Mouse (Mus musculus) liver, adult 2 months (tissue): ENCODE measurements at regions not wholly inside any gene's neighbourhood (a gene's known extent, or its start where the extent isn't known, plus 50 kb on each side); places are given as distances from the start of the nearest gene placed in this dataset.
A peak's percentile ranks its signal among the peaks of the same experiment; 100 is the strongest.

Experiments
- DNase-seq: peaks from one replicate; pipeline ENCODE4 v3.0.0-alpha.2; 2011; ENCODE audit warnings: low read depth, low spot score; ENCODE audit errors: extremely low read depth
- H3K27ac ChIP-seq: fragments of 200-500 bp; replicated peaks from 2 replicates; pipeline ENCODE4 v1.5.1; 2012; ENCODE audit warnings: low read depth, mild to moderate bottlenecking, control low read depth, inconsistent platforms, low read length; ENCODE audit not compliant: insufficient read depth
- H3K27me3 ChIP-seq: fragments of 200-500 bp; 2 replicates; pipeline ENCODE4 v1.6.1; 2012; ENCODE audit warnings: mild to moderate bottlenecking, moderate library complexity, low read length, inconsistent platforms; ENCODE audit not compliant: control insufficient read depth, insufficient read depth
- H3K36me3 ChIP-seq: fragments of 200-500 bp; 2 replicates; pipeline ENCODE4 v1.6.1; 2012; ENCODE audit warnings: low read length, inconsistent platforms; ENCODE audit not compliant: control insufficient read depth, insufficient read depth
- H3K4me1 ChIP-seq: fragments of 200-500 bp; 2 replicates; pipeline ENCODE4 v1.6.1; 2011; ENCODE audit warnings: low read length; ENCODE audit not compliant: control insufficient read depth, insufficient read depth
- H3K4me3 ChIP-seq: fragments of 200-500 bp; 2 replicates; pipeline ENCODE4 v1.5.1; 2011; ENCODE audit warnings: low read depth, mild to moderate bottlenecking, control low read depth, low read length, moderate library complexity; ENCODE audit not compliant: insufficient read depth
- H3K79me2 ChIP-seq: fragments of 200-500 bp; 2 replicates; pipeline ENCODE4 v1.6.1; 2012; ENCODE audit warnings: inconsistent platforms, mild to moderate bottlenecking, low read length, moderate library complexity; ENCODE audit not compliant: control insufficient read depth, insufficient read depth
- H3K9ac ChIP-seq: fragments of 200-500 bp; 2 replicates; pipeline ENCODE4 v1.6.1; 2012; ENCODE audit warnings: low read depth, mild to moderate bottlenecking, control low read depth, inconsistent platforms, low read length
- CTCF ChIP-seq: fragments of 200-500 bp; IDR thresholded peaks from 2 replicates; pipeline ENCODE4 v1.5.1; 2011; ENCODE audit warnings: low read depth, low read length, control low read depth
- POLR2A ChIP-seq: fragments of 200-500 bp; IDR thresholded peaks from 2 replicates; pipeline ENCODE4 v1.6.1; 2011; ENCODE audit warnings: low read length, control low read depth; ENCODE audit not compliant: insufficient read depth; ENCODE audit errors: extremely low read depth
- WGBS: fragments of 180-500 bp; shearing (Covaris S2); methylation state at CpG from one replicate; pipeline ENCODE4 v1.1.7; 2018; 5-methylcytosine and 5-hydroxymethylcytosine counted together

DNA sequence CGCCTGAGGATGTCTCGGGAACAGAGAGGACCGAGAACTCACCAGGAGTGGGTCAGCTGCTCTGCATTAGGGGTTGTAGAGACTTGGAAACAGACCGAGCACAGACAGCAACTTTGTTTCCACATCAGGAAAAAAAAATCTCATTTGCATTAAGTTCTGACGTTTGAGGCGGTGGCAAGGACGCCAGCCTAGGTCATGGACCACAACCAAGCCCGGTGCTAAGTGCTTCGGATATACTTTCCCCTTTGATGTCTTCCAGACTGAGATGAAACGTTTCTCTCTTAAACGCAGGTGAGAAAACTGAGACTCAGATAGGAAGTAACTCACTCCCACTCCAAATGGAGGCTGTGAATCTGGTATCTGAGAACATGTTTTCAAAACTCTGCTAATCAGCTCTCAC, 169.9 kb downstream of the Fam43a start:
- H3K27me3 ChIP-seq, result no peaks in the 10 kb centered on the region
- no peak overlapping the region for H3K9ac ChIP-seq
- no peak for DNase-seq
- peaks cover 9% of the 10 kb centered on the region; the same call in 1 of the 2 replicates for H3K4me1 ChIP-seq
- no peaks in the 10 kb centered on the region for H3K79me2 ChIP-seq
- H3K36me3 ChIP-seq, result no peaks in the 10 kb centered on the region
- TF ChIP-seq POLR2A (no peak), CTCF (no peak)
- H3K27ac ChIP-seq, result no peak overlapping the region
- 36% methylated on average over 11 of the region's 11 CpGs for WGBS
- H3K4me3 ChIP-seq, result no peak overlapping the region

DNA sequence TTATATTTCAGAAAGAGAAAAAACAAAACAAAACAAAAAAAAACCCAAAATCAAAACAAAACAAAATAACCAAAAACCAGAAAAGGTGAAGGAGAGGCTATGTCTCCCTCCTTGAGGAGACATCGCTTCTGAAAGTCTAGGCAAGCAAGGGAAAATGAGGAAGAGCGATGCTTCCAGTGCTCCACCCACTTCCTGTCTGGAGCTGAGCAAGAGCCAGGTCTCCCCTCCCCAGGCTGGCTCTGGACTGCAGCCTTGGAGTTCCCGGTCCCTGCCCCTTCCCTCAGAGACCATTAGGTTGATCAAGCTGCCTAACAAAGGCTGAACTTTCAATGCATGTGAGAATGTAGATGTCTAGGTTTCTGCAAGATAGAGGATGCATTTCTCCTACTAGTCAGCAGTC, 173.3 kb downstream of the Fam43a start:
- Histone ChIP-seq H3K79me2 (no peaks in the 10 kb centered on the region), H3K4me1 (peaks cover 15% of the 10 kb centered on the region), H3K9ac (no peak overlapping the region), H3K4me3 (no peak overlapping the region), H3K36me3 (no peaks in the 10 kb centered on the region), H3K27me3 (no peaks in the 10 kb centered on the region), H3K27ac (no peak overlapping the region)
- DNase-seq, result no peak
- 75% methylated on average over 3 of the region's 3 CpGs for WGBS
- no peak for TF ChIP-seq POLR2A
- TF ChIP-seq CTCF, result no peak

DNA sequence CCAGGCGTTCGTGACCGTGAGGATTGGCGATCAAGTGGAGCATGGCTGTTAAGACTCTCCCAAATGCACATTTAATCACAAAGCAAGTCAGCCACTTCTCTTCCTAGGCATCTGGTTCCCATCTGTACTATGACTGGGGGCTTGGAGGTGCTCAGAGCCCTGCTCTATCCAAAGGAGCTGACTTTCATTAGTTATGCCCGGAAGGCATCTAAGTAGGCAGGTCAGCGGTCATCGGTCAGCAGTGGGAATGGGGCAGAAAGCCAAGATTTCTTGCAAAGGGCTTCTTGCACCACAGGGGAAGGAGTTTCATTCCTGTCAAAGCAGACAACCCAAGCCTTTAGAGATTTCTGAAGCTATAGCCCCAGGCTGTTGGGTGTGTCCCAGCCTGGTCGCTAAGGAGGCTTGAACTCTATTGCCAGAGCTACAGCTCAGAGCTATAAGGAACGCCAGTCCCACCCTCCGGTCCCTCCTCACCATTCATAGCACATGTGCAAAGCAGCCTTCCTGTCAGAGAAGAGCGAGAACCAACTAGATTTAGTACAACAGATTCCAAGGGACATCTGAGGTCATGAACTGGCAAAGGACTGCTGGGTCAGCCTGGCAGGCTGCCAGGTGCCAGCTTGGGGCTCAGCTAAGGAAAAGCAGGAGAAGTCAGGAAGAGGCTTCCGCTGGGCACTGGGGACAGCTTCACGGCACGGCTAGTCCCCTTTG, 175.6 kb downstream of the Fam43a start:
- no peak for TF ChIP-seq CTCF
- TF ChIP-seq POLR2A, result no peak
- H3K27me3 ChIP-seq, result no peaks in the 10 kb centered on the region
- H3K79me2 ChIP-seq, result no peaks in the 10 kb centered on the region
- no peak overlapping the region for H3K4me3 ChIP-seq
- H3K36me3 ChIP-seq, result no peaks in the 10 kb centered on the region
- H3K27ac ChIP-seq, result no peak overlapping the region
- DNase-seq, result peak; percentile 50
- H3K9ac ChIP-seq, result no peak overlapping the region
- 64% methylated on average over 14 of the region's 14 CpGs for WGBS
- H3K4me1 ChIP-seq, result peaks cover 7% of the 10 kb centered on the region

DNA sequence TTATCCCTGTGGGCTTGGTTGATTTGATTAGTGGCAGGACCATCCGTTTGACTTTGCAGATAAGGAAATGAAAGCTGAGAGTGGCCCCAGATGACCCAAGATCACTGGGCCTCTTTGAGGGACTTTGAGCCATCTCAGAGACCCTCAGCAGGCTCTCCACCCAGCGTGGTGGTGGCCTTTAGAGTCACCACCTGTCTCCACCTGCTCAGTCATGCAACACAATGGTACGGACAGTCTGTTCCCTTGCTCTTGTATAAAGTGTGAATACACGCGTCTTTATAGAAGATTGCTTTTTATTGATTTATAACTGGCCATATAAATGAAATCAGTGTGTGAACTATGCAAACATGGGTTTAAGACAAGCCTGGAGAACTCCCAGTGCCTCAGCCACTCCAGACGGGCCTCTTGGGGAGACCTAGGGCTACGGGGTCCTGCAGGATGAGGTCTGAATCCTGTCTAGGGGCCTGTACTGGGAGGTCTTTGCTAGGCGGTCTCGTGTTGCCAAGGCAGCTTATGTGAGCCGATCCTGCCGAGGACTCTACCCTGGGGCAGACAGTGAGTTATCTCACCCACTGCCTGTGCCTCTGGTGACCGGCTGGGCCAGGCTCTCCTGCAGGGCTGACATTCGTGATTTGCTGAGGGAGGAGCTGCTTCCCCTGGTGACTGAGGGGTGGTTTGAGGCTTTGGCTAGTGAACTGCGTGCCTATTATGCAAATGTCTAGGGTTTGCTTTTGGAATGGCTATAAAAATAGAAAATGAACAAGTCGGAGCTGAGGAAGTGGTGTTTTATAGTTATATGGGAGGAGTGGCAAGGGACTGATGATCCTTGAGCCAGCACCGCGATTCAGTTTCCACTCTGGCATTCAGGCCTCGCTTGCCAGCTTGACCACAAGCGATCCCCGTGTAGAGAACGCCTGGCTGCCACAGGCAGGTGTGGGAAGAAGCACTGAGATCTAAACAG, 176.5 kb downstream of the Fam43a start:
- DNase-seq, result peak; percentile 21
- 84% methylated on average over 21 of the region's 21 CpGs for WGBS
- no peaks in the 10 kb centered on the region for H3K27me3 ChIP-seq
- peaks cover 7% of the 10 kb centered on the region for H3K4me1 ChIP-seq
- H3K4me3 ChIP-seq, result no peak overlapping the region
- no peaks in the 10 kb centered on the region for H3K79me2 ChIP-seq
- H3K9ac ChIP-seq, result no peak overlapping the region
- H3K36me3 ChIP-seq, result no peaks in the 10 kb centered on the region
- TF ChIP-seq POLR2A, result no peak
- no peak for TF ChIP-seq CTCF
- H3K27ac ChIP-seq, result no peak overlapping the region; the same call in 1 of the 2 replicates

DNA sequence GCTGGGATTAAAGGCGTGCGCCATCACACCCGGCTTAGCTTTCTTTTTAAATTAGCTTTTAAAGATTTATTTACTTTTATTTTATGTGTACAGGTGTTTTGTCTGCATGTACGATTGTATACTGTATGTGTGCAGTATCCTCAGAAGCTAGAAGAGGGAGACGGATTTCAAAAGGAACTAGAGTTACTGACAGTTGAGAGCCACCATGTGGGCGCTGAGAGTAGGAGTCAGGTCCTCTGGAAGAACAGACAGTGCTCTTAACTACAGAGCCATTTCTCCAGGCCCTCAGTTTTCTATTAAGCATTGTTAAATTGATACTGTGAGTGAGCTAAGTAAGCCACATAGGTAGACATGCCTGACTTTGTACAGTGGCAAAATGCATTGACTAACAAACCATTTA, 177.9 kb downstream of the Fam43a start:
- WGBS, result 94% methylated on average over 6 of the region's 6 CpGs
- no peak for DNase-seq

DNA sequence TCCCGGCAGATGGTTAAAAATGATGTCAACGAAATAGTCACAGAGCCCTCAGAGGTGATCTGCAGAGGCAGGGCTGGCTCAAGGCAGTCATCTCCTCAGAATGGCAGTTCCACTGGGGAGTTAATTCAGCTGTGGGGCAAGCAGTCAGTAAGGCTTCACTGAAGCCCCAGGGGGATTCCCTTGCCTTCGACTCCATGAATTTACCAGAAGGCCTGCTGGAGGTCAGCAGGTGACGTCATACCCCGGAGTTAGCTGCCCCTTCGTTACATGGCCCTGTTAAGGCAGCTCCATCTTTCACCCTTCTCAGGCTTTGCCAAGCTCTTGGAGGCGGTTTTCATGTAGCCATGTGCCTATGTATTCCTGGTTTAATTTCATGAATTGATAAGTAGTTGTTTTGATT, 178.6 kb downstream of the Fam43a start:
- no peak for DNase-seq
- 90% methylated on average over 7 of the region's 7 CpGs for WGBS
- Histone ChIP-seq H3K27ac (no peak overlapping the region), H3K36me3 (no peaks in the 10 kb centered on the region), H3K79me2 (no peaks in the 10 kb centered on the region), H3K27me3 (no peaks in the 10 kb centered on the region), H3K4me1 (peaks cover 7% of the 10 kb centered on the region), H3K4me3 (no peak overlapping the region), H3K9ac (no peak overlapping the region)
- no peak for TF ChIP-seq POLR2A
- no peak for TF ChIP-seq CTCF

More for the DNA sequence above, 177.9 kb downstream of the Fam43a start:
- Histone ChIP-seq H3K4me3 (no peak overlapping the region), H3K27me3 (no peaks in the 10 kb centered on the region), H3K79me2 (no peaks in the 10 kb centered on the region), H3K27ac (no peak overlapping the region), H3K36me3 (no peaks in the 10 kb centered on the region), H3K9ac (no peak overlapping the region), H3K4me1 (peaks cover 7% of the 10 kb centered on the region)
- TF ChIP-seq POLR2A (no peak), CTCF (no peak)
